Mouse (Mus musculus) left cerebral cortex, postnatal 10 days (tissue): ENCODE measurements at regions not wholly inside any gene's neighbourhood (a gene's known extent, or its start where the extent isn't known, plus 50 kb on each side); places are given as distances from the start of the nearest gene placed in this dataset.

ENCODE experiments used
- DNase-seq, 2 experiments: peaks; one replicate each; pipeline ENCODE4 v3.0.0; 2021 to 2022; ENCODE audit warnings: low spot score in 2 of 2, mixed read lengths in 1 of 2; ENCODE audit errors: extremely low spot score in 1 of 2
- intact Hi-C: fragments of 180-260 bp; cut with DNase I; formaldehyde crosslinking; loops from one replicate; pipeline ENCODE4 v1.15.1; 2025

DNA sequence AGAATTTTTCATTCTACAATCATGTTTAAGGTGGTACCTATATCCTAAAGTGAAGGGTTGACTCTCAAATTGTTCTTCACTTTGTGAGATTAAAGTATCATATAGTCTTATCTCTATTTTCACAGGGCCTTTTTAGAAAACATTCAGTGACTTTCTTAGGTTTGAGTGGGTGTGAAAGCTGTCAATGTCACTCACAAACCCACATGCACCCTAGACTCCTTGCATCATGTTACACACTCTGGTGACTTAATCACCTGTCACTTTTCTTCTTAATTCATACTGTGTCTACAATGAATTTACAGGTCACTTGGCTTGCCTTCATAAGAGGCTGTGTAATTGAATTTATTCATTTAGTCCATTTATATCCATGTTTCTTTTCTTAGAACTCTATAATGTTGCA is 1026.8 kb upstream of the Alcam start:
- intact Hi-C loops = no loop called here
- no peak for DNase-seq

DNA sequence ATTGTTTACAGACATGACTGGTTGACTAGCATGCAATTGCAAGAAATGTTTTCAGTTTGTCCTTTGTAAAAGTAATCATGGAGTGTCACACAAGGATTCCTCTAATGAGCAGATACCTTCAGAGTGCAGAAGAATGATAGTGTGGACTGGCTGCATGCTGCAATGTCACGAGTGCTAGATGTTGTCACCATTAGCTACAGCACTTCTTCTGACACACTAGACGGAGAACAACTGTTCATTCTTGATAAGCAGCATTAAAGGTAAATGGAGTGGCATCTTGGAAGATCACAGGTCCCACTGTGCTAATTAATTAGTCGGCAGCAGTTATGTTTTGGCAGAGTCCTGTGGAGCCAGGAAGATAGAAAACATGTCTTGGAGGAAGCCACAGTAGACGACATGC is 985.6 kb upstream of the Alcam start:
- intact Hi-C loops = no loop called here
- no peak for DNase-seq

DNA sequence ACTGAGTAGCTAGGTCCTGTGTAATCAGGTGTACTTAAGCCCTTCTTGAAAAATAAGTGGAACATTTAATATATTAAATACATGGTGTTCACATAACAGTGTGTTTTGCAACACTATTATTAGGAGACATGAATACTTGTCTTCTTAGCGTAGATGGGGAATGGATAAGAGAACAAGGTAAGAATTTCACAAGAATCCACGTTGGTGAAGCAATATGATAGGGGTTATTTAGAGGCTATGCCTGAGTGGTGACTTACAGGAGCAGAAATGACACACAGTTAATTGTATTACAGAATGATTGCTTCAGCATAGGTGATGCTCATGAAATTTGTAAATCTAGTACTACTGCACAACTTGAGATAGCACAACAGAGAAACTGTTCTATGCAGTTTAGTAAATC is 964.5 kb upstream of the Alcam start:
- intact Hi-C loops = no loop called here
- no peak for DNase-seq

DNA sequence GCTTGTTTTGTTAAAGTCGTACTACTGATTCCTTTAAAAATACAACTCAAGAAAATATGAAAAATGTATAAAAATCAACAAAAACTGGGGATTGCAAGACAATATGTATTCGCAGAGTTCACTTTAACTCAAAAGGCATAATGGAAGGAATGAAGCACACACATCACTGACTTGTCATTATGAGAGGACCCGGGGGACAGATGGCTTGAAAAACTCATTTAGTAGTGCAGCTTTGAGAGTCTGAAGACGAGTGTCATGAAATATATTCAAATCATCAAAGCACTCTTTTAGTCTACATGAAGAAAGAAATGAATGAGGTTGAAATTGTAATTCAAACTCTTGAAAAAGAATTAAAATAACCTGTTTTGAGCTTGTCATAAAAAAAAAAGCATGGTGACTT is 931.3 kb upstream of the Alcam start:
- intact Hi-C loops = no loop called here
- peak in 1 of 2 experiments; percentile 1 for DNase-seq

DNA sequence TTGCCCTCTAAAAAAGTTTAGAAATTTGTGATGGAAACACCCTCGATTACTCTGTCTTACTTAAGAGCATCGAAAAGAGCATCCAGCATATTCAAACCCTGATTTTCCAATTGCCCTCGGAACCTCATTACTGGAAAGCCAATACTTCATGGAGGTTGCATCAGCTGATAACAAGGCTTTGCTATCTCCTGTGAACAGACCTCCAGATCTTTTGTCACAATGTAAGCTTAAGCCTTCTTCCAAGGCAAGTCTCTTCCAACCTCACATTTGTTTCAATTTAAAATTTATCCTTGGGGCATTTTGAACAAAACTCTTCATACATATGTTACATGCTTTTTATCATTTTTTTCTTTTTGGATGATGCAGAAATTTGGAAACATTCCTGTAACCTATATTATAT is 888.3 kb upstream of the Alcam start:
- DNase-seq = no peak
- intact Hi-C loops = no loop called here

DNA sequence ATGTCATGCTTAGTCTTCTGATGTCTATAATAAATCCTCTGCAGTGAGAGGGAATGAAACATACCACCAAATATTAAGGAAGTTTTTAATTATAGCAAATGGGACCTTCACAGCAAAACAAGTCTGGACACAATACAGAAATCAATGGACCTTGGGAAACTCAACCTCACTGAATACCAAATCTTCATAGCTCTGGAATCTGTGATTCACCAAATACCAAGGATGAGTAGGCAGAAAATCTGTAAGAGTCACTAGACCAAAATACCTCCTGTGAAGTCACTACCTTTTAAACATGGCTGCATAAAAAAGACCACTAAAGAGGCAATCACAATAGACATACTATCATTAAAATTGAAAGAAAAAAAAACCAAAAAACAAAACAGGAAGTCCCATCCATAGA is 872.5 kb upstream of the Alcam start:
- intact Hi-C loops = no loop called here

DNA sequence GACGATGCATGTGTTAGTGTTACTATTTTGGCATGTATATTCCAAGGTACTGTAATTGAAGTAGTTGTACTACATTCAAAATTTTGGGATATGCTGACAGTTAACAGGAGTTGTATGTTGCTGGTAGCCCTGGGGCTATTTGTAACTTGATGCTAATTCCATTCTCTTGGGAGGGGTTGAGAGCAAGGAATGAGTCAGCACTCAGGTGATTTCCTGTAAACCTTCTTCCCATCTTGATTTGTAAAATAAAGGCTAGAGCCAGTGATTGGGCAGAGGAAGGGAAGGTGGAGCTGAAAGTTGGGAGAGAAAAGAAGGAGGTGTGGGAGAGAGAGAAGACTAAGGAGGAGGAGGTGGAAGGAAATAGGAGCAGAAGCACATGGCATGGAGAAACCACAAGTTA is 838.2 kb upstream of the Alcam start:
- DNase-seq = no peak
- intact Hi-C loops = no loop called here

More for the DNA sequence above, 872.5 kb upstream of the Alcam start:
- DNase-seq = no peak

DNA sequence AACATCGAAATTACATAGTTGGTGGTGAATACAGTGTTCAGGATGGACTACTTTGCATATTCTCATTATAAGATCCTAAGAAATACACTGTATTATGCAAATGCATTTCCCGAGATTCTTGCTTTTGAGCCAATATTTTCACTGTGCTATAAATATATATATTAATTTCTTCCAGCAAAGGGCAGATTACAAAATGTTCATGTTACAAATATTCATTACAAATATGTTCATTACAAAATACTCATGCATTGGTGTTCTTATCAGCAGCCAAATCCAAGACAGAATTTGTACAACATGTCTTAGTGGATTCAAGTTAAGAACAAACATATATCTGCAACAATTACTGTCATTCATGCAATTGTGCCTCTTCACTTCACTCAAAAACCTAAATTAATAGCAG is 828.1 kb upstream of the Alcam start:
- intact Hi-C loops = no loop called here
- no peak for DNase-seq

DNA sequence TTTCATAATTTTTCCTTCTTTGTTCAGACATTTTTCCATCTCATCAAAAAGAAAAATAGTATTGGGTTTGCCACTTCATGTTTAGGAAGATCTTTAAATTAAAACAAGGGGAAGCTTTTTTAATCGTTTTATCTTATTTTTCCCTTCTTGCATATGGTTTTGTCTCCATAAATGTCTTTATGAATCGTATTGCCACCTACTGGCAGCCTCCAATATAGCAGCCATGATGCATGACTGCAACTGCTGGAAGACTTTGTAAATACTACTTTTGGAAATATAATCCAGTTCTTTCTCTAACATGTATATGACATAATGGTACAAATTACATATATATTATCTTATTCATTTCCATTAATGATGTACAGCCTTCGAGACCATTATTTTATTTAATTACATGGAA is 812.2 kb upstream of the Alcam start:
- DNase-seq = peak; percentile 45 to 53
- intact Hi-C loops = loop anchor here (5.0 to 10.0 kb wide), 2 partner anchors 951 to 1049 kb away; no protein-coding TSS in a partner anchor

DNA sequence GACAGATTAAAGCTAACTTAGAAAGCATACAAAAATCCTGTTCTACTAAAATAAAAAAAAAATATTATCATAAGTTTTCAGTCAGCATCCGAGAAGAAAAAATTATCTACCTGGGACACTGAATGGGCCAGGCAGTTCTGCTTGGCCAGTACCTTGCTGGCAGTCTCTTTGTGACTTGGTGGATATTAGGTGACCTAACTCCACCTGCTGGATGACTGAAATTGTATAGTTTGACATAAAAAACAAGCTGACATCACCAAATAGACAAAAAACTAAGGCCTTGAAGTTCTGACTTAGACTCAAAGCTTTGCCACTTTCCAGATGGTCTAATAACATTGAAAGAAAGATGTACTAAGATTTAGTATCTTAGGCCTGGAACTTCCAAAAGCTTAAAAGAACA is 791.5 kb upstream of the Alcam start:
- intact Hi-C loops = no loop called here
- no peak for DNase-seq

DNA sequence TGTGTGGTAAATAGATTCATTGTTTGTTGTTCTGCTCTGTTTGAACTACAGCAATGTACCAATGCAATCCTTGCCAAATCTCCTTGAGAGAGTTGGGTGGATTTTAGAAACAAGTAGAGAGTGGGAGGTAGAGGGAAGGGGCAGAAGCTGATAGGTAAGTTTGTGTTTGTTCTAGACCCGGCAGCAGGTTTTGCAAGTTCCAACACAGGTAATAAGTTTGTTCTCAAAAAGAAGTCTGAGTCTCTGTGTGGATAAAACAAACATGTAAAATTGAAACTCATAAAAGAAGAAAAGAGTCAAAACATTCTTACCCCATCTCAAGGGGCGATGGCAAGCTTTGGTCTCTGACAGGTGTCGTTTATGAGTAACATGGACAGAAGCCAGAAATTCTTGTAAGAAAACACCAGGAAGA is 788.3 kb upstream of the Alcam start:
- no peak for DNase-seq
- intact Hi-C loops = no loop called here

DNA sequence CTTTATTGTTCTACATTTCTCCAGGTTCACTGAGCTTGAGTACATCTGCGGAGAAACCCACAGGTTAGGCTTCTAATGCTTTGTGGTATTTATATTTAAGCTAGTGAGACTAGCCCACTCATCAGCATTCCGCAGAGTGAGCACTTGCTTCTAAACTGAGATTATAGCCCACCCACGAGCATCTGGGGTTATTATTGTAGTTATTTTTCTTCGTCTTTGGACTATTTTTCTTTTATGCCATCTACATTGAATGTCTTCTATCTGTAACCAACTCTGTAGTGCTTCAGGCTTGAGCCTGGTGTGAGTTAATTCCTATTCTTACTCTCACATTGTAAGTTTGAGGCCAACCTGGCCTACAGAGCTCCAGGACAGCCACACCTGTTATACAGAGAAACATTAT is 765.0 kb upstream of the Alcam start:
- intact Hi-C loops = no loop called here
- DNase-seq = no peak

DNA sequence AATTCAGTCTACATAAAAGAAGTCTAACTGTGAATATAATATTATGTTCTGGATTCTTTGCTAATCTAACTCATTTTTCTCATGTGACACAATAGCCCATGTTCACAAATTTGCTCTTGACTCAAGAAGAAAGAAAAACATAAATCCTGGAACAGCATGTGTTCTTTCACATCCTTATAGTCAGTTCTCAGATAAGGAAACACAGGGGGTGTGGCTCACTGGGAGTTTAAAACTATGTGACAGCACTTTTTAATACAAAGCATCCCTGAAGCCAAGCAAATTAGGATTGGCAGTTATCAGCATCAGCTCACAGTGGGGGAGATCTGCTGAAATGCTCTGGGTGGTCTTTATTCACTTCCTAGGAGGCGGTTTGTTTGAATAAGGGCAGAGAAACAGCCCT is 747.6 kb upstream of the Alcam start:
- intact Hi-C loops = no loop called here
- no peak for DNase-seq

DNA sequence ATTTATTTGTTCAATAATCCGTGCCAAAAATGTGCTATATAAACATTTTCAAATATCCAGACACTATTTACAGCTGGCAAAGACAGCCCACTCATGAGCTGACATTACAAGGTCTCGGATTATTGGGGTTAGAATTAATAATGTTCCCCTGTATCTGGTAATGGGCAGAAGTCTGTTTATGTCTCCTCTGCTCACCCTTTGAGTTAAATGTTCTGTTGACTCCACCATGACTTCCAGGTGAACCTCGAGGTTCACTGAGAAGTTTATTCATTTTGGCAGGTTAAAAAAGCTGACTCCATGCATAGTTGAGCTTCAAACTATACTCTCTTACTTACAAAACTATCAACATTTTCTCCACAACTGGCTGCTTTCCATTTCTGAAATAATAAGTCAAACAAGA is 732.6 kb upstream of the Alcam start:
- no peak for DNase-seq
- intact Hi-C loops = no loop called here

DNA sequence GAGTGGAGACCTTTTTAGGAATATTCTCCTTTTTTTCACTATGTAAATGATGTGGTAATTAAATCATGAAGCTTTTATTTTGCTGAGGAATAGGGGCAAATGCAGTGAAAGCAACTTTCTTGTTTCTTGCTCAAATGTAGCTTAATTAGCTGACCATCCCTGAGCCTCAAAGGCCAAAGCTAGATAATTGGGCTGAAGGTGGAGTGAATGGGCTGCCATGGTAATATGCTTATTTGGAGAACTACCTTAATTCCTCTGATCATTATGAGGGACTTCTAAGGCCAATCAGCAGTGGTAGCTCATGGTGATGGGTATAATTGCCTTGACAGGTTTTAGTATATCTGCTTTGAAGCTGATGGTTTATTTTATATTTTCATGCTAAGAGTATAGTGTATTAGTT is 702.5 kb upstream of the Alcam start:
- no peak for DNase-seq
- intact Hi-C loops = no loop called here

DNA sequence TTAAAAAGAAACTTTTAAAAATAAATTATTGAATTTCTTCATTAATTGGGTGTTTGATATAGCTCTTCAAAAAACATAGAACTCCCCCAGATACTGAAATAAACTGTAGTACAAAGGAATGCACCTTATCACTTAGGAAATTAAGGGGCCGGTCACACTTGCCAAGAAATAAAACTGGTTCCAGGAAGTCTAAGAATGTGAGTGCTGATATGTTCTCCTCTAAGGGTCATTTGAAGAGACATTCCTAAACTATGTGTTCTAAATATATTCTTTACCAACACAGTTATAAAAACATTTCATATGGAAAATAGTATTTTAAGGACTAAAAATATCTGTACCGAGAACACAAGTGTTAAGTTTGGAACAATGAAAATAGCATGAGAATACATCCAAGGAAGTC is 676.8 kb upstream of the Alcam start:
- DNase-seq = no peak
- intact Hi-C loops = no loop called here

DNA sequence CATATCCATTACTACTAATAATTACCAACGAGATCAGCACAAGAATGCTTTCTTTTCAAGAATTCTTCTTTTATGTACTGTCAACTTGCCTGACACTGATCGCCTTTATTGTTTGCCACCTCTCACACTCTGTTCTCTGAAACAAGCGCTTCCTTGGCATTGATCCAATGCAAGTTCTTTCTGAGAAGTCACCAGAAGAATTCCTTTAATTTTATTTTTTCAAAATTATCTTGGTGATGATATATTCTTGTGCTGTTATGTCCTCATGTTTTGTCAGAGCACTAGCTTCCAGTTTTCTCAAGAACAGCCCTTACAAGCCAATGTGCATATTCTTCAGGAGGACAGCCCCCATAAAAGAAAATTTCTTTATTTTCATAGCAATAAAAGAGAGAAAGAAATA is 654.9 kb upstream of the Alcam start:
- intact Hi-C loops = no loop called here

DNA sequence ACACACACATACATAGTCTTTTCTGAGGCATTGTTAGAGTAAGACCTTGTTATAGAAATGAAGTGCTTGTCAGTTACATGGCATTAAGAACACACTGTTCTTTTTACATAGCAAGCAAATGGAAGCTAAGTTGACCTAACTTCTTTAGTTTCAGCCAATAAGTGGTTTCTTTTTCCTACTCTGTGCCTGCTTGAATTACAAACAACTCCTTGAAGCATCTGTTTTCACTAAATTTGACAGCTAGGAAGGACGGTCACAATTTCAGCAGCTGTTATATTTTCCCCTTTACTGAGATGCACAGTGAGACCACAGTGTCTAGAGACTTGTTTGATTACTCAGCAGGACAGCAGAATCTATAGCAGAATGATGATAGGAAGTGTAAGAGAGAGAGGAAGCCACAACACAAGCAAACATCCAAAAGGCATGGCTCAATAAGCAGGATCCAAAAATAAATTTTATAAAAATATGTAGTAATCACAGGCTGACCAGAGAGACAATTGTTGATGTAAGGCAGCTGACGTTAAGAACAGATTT is 641.6 kb upstream of the Alcam start:
- DNase-seq = no peak
- intact Hi-C loops = no loop called here

More for the DNA sequence above, 654.9 kb upstream of the Alcam start:
- no peak for DNase-seq

DNA sequence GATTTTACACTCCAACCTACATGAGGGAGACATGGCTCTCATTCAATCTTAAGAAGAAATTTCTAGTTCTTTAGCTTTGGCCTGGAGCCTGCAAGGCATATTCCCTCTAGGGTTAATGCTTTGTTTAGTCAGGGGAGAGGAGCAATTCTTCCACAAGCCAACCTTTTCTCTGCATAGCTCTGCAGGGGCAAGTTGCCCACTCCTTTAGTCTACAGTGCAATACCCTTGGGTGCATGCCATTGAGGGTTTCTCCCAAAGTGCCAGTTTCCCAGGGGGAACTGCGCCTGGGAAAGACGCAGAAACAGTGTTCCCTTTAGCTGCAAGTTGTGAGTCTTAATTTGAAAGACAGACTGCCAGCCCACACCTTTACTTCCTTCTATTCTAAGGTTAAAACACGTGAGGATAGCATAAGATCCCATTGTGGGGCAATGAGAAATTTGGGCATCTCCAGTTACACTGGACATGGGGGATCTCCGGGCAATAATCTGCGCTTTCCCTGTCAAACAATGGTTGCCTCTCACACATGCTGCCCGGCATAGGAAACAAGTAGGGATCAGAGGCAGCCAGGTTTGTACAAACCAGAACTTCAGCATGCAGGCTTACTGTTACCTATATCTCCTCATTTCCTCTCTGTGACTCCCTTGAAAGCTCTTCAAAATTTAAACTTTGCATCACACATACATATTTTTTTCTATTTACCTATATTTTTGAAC is 620.1 kb upstream of the Alcam start:
- DNase-seq = peak; percentile 24 to 46

DNA sequence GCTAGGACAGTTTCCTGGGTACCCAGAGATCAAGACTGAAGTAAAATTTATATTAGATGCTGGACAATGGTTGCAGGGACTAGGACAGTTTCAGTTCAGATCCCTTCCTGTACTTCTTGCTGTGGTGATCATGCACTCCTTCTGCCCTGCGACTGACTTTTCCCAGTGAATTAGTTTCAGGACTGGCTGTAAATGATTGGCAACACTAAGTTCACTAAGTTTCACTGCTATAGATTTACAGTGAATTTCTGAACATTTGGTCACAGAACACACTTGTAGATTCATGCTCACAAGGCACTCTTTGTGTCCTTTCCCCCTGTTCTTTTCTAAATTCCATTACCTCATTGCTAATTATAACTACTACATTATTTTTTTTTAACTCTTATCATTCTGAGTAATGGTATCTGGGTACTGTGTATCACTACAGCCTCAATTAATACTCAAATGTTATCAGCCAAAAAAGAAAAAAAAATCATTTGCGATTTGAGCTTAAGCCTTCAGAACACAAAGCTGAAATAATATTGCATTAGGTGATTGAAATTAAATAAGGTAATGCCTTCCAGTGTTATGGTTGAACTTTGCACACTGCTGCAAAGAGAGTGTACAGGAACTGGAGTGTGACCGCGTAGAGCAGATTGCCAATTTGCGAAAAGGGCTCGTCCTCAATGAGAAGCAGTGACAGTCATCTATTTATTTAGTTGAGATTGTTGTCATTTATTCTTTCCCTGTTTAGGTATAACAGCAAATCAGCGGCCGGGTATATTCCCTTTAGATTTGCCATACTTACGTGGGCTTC is 618.2 kb upstream of the Alcam start:
- intact Hi-C loops = no loop called here
- DNase-seq = no peak

More for the DNA sequence above, 620.1 kb upstream of the Alcam start:
- intact Hi-C loops = no loop called here
